Mouse (Mus musculus) hindbrain, embryonic 15.5 days (tissue): ENCODE measurements at regions not wholly inside any gene's neighbourhood (a gene's known extent, or its start where the extent isn't known, plus 50 kb on each side); places are given as distances from the start of the nearest gene placed in this dataset.

Experiments
- ATAC-seq: fragments of 200-750 bp; cut with Nextera tagmentation; 2 replicates; pipeline ENCODE4 v1.8.0; 2017; ENCODE audit warnings: low read depth, moderate number of reproducible peaks, moderate TSS enrichment; ENCODE audit not compliant: low FRiP score
- H3K27ac ChIP-seq: fragments of 300-500 bp; sonication (generic); replicated peaks from 2 replicates; pipeline ENCODE4 v1.5.1; 2015; ENCODE audit warnings: mild to moderate bottlenecking, inconsistent platforms
- H3K27me3 ChIP-seq: fragments of 300-500 bp; sonication (generic); 2 replicates; pipeline ENCODE4 v1.6.1; 2015; ENCODE audit warnings: control low read depth, inconsistent platforms
- H3K36me3 ChIP-seq: fragments of 300-500 bp; sonication (generic); 2 replicates; pipeline ENCODE4 v1.6.1; 2015; ENCODE audit warnings: control low read depth, inconsistent platforms
- H3K4me1 ChIP-seq: fragments of 300-500 bp; sonication (generic); replicated peaks from 2 replicates; pipeline ENCODE4 v1.6.1; 2015; ENCODE audit warnings: control low read depth, inconsistent platforms
- H3K4me2 ChIP-seq: fragments of 300-500 bp; sonication (generic); 2 replicates; pipeline ENCODE4 v1.6.1; 2015; ENCODE audit warnings: moderate library complexity, mild to moderate bottlenecking, inconsistent platforms
- H3K4me3 ChIP-seq: fragments of 300-500 bp; sonication (generic); 2 replicates; pipeline ENCODE4 v1.5.1; 2015; ENCODE audit warnings: mild to moderate bottlenecking, inconsistent platforms
- H3K9ac ChIP-seq: fragments of 300-500 bp; sonication (generic); 2 replicates; pipeline ENCODE4 v1.6.1; 2015; ENCODE audit warnings: inconsistent platforms
- H3K9me3 ChIP-seq: fragments of 300-500 bp; sonication (generic); 2 replicates; pipeline ENCODE4 v1.6.1; 2016; ENCODE audit warnings: control low read depth, inconsistent platforms
- WGBS: fragments of 180-500 bp; shearing (Covaris S2); methylation state at CpG from one replicate; pipeline ENCODE4 v1.1.7; 2015; 5-methylcytosine and 5-hydroxymethylcytosine counted together

- Histone ChIP-seq H3K36me3 (no peaks in the 10 kb centered on the region), H3K4me1 (no peaks in the 10 kb centered on the region), H3K9me3 (no peaks in the 10 kb centered on the region), H3K27me3 (no peaks in the 10 kb centered on the region), H3K4me2 (no peak overlapping the region), H3K4me3 (no peak overlapping the region), H3K9ac (no peak overlapping the region), H3K27ac (no peak overlapping the region)
- no peak for ATAC-seq
- 77% methylated on average over 6 of the region's 6 CpGs for whole genome bisulfite sequencing
Observed at GRCm38 (mm10) chr7:135823884-135824750, 108.0 kb upstream of the Mki67 start.

GRCm38 (mm10) chr7:135829246-135829645 is 113.1 kb upstream of the Mki67 start:
- WGBS, result 54% methylated on average over 2 of the region's 2 CpGs
- Histone ChIP-seq H3K36me3 (no peaks in the 10 kb centered on the region), H3K4me1 (peaks cover 13% of the 10 kb centered on the region), H3K4me2 (no peak overlapping the region), H3K9ac (no peak overlapping the region), H3K27me3 (no peaks in the 10 kb centered on the region), H3K27ac (no peak overlapping the region), H3K9me3 (no peaks in the 10 kb centered on the region), H3K4me3 (no peak overlapping the region)
- ATAC-seq, result no peak

GRCm38 (mm10) chr7:135833425-135833824 is 117.3 kb upstream of the Mki67 start:
- Histone ChIP-seq H3K27ac (peak overlapping the region; percentile 49), H3K9ac (no peak overlapping the region; the same call in 1 of the 2 replicates), H3K36me3 (no peaks in the 10 kb centered on the region), H3K27me3 (no peaks in the 10 kb centered on the region), H3K4me2 (0 out of 2 replicates have a peak overlapping the region, but pooled peaks have one; percentile 1), H3K4me3 (no peak overlapping the region), H3K9me3 (no peaks in the 10 kb centered on the region), H3K4me1 (peaks cover 31% of the 10 kb centered on the region)
- WGBS, result 54% methylated on average over 9 of the region's 9 CpGs
- no peak for ATAC-seq

- Histone ChIP-seq H3K27me3 (no peaks in the 10 kb centered on the region), H3K9me3 (no peaks in the 10 kb centered on the region), H3K27ac (no peak overlapping the region), H3K4me1 (peaks cover 31% of the 10 kb centered on the region), H3K36me3 (no peaks in the 10 kb centered on the region), H3K9ac (no peak overlapping the region), H3K4me2 (no peak overlapping the region), H3K4me3 (no peak overlapping the region)
- 37% methylated on average over 12 of the region's 12 CpGs for WGBS
- ATAC-seq, result peak; percentile 80
Observed at GRCm38 (mm10) chr7:135836808-135837733, 120.9 kb upstream of the Mki67 start.

- Histone ChIP-seq H3K27me3 (no peaks in the 10 kb centered on the region), H3K9ac (no peak overlapping the region), H3K4me1 (peaks cover 7% of the 10 kb centered on the region), H3K27ac (no peak overlapping the region), H3K9me3 (no peaks in the 10 kb centered on the region), H3K36me3 (no peaks in the 10 kb centered on the region), H3K4me2 (no peak overlapping the region), H3K4me3 (no peak overlapping the region)
- 41% methylated on average over 5 of the region's 5 CpGs for WGBS
- peak; percentile 42; the same call in 1 of the 2 replicates for ATAC-seq
Observed at GRCm38 (mm10) chr7:135844018-135844417, 127.9 kb upstream of the Mki67 start.

- H3K4me2 ChIP-seq, result no peak overlapping the region
- H3K4me3 ChIP-seq, result no peak overlapping the region
- H3K9ac ChIP-seq, result no peak overlapping the region
- H3K27me3 ChIP-seq, result no peaks in the 10 kb centered on the region
- WGBS, result 74% methylated on average over 9 of the region's 9 CpGs
- H3K27ac ChIP-seq, result 0 out of 2 replicates have a peak overlapping the region, but pooled peaks have one; percentile 4
- H3K36me3 ChIP-seq, result no peaks in the 10 kb centered on the region
- H3K9me3 ChIP-seq, result no peaks in the 10 kb centered on the region
- peaks cover 7% of the 10 kb centered on the region for H3K4me1 ChIP-seq
- ATAC-seq, result no peak
Observed at GRCm38 (mm10) chr7:135847304-135847703, 131.1 kb upstream of the Mki67 start.

GRCm38 (mm10) chr7:135848170-135848569 is 132.0 kb upstream of the Mki67 start:
- Histone ChIP-seq H3K9me3 (no peaks in the 10 kb centered on the region), H3K4me1 (peaks cover 9% of the 10 kb centered on the region), H3K4me3 (no peak overlapping the region), H3K27ac (no peak overlapping the region), H3K4me2 (no peak overlapping the region), H3K36me3 (no peaks in the 10 kb centered on the region), H3K27me3 (no peaks in the 10 kb centered on the region), H3K9ac (no peak overlapping the region)
- ATAC-seq, result no peak
- 70% methylated on average over 4 of the region's 4 CpGs for WGBS

- Histone ChIP-seq H3K4me2 (no peak overlapping the region), H3K4me1 (peaks cover 15% of the 10 kb centered on the region), H3K9me3 (no peaks in the 10 kb centered on the region), H3K27me3 (no peaks in the 10 kb centered on the region), H3K36me3 (no peaks in the 10 kb centered on the region), H3K4me3 (no peak overlapping the region), H3K9ac (no peak overlapping the region), H3K27ac (no peak overlapping the region)
- WGBS, result 56% methylated on average over 5 of the region's 5 CpGs
- ATAC-seq, result no peak
Observed at GRCm38 (mm10) chr7:135848833-135849232, 132.7 kb upstream of the Mki67 start.

- H3K4me2 ChIP-seq, result peak overlapping the region; percentile 67
- H3K36me3 ChIP-seq, result no peaks in the 10 kb centered on the region
- H3K9me3 ChIP-seq, result no peaks in the 10 kb centered on the region
- no peak overlapping the region for H3K27ac ChIP-seq
- WGBS, result 6% methylated on average over 38 of the region's 39 CpGs
- peak overlapping the region; percentile 34 for H3K4me3 ChIP-seq
- ATAC-seq, result peak; percentile 48; the same call in 1 of the 2 replicates
- peak overlapping the region; percentile 39; the same call in 1 of the 2 replicates for H3K9ac ChIP-seq
- peaks cover 18% of the 10 kb centered on the region for H3K4me1 ChIP-seq
- H3K27me3 ChIP-seq, result no peaks in the 10 kb centered on the region
Observed at GRCm38 (mm10) chr7:135853127-135853813, 137.1 kb upstream of the Mki67 start.

- Histone ChIP-seq H3K9me3 (no peaks in the 10 kb centered on the region), H3K27ac (no peak overlapping the region), H3K4me2 (peak overlapping the region; percentile 67), H3K9ac (peak overlapping the region; percentile 39; the same call in 1 of the 2 replicates), H3K4me3 (peak overlapping the region; percentile 34), H3K4me1 (peaks cover 18% of the 10 kb centered on the region), H3K36me3 (no peaks in the 10 kb centered on the region), H3K27me3 (no peaks in the 10 kb centered on the region)
- WGBS, result 9% methylated on average over 10 of the region's 10 CpGs
- ATAC-seq, result no peak
Observed at GRCm38 (mm10) chr7:135853814-135854324, 137.7 kb upstream of the Mki67 start.

- no peak overlapping the region for H3K4me3 ChIP-seq
- no peak for ATAC-seq
- H3K9me3 ChIP-seq, result no peaks in the 10 kb centered on the region
- no peaks in the 10 kb centered on the region for H3K27me3 ChIP-seq
- no peak overlapping the region for H3K9ac ChIP-seq
- H3K36me3 ChIP-seq, result no peaks in the 10 kb centered on the region
- H3K27ac ChIP-seq, result no peak overlapping the region
- H3K4me2 ChIP-seq, result no peak overlapping the region
- WGBS, result 77% methylated on average over 4 of the region's 4 CpGs
- H3K4me1 ChIP-seq, result peaks cover 21% of the 10 kb centered on the region
Observed at GRCm38 (mm10) chr7:135860288-135860687, 144.1 kb upstream of the Mki67 start.
